Mouse (Mus musculus): ENCODE data around the gene Psmd6.

Gene Psmd6

GRCm38 (mm10) chr14:14064486-14065141, 56.2 kb downstream of the Psmd6 start:
- no peak for DNase-seq (ENCODE audit: low spot score)

- no peak for DNase-seq (ENCODE audit: low spot score)
These were observed 57.4 kb downstream of the Psmd6 start for GRCm38 (mm10) chr14:14063382-14063781.

GRCm38 (mm10) chr14:14062531-14063245, 58.1 kb downstream of the Psmd6 start:
- no peak for DNase-seq (ENCODE audit: low spot score)
